Mouse (Mus musculus) liver, embryonic 16.5 days (tissue): ENCODE results near the gene Frmpd1. TPM values are rescaled to one million over a fixed set of nuclear protein-coding genes. Genes with fewer than 3 reads are reported as not detected.

Source experiments
- ATAC-seq: fragments of 200-750 bp; cut with Nextera tagmentation; 2 replicates; pipeline ENCODE4 v1.8.0; 2017; ENCODE audit warnings: low read depth, mild to moderate bottlenecking, moderate number of reproducible peaks, moderate library complexity
- H3K27ac ChIP-seq: fragments of 300-500 bp; sonication (generic); 2 replicates; pipeline ENCODE4 v1.5.1; 2014; ENCODE audit warnings: mild to moderate bottlenecking, low read length
- H3K27me3 ChIP-seq: fragments of 300-500 bp; sonication (generic); 2 replicates; pipeline ENCODE4 v1.6.1; 2014; ENCODE audit warnings: low read depth, low read length, mixed read lengths; ENCODE audit not compliant: control insufficient read depth, insufficient read depth
- H3K36me3 ChIP-seq: fragments of 300-500 bp; sonication (generic); 2 replicates; pipeline ENCODE4 v1.6.1; 2014; ENCODE audit warnings: mild to moderate bottlenecking; ENCODE audit not compliant: control insufficient read depth, insufficient read depth
- H3K4me1 ChIP-seq: fragments of 300-500 bp; sonication (generic); 2 replicates; pipeline ENCODE4 v1.6.1; 2014; ENCODE audit warnings: low read depth, low read length, mixed read lengths; ENCODE audit not compliant: control insufficient read depth
- H3K4me2 ChIP-seq: fragments of 300-500 bp; sonication (generic); 2 replicates; pipeline ENCODE4 v1.6.1; 2014; ENCODE audit warnings: low read depth, low read length, mixed read lengths
- H3K4me3 ChIP-seq: fragments of 300-500 bp; sonication (generic); 2 replicates; pipeline ENCODE4 v1.5.1; 2014; ENCODE audit warnings: low read depth, mild to moderate bottlenecking, low read length
- H3K9ac ChIP-seq: fragments of 300-500 bp; sonication (generic); 2 replicates; pipeline ENCODE4 v1.6.1; 2014; ENCODE audit warnings: low read depth, low read length
- H3K9me3 ChIP-seq: fragments of 300-500 bp; sonication (generic); replicated peaks from 2 replicates; pipeline ENCODE4 v1.6.1; 2016; ENCODE audit warnings: low read length; ENCODE audit not compliant: control insufficient read depth
- WGBS: fragments of 180-500 bp; shearing (Covaris S2); extraction: QIAGEN DNeasy Blood & Tissue Kit; methylation state at CpG from one replicate; pipeline ENCODE4 v1.1.7; 2014; ENCODE audit not compliant: insufficient replicate concordance; 5-methylcytosine and 5-hydroxymethylcytosine counted together
- polyA plus RNA-seq: library from polyadenylated mRNA; unstranded; fragments of >200 nt; fragmentation: Nextera tagmentation; extraction: Ambion mirVana; gene quantifications from 2 replicates; pipeline ENCODE4 v1.2.1, GENCODE M21; 2015

Frmpd1 gene
- polyA plus RNA-seq, 1 experiment from 2014 or later = 0.34 TPM

GRCm38 (mm10) chr4:45165477-45165876 lies 19.2 kb upstream of the Frmpd1 start:
- Histone ChIP-seq H3K36me3 (no peaks in the 10 kb centered on the region), H3K4me3 (no peak overlapping the region), H3K4me1 (no peaks in the 10 kb centered on the region), H3K9me3 (no peaks in the 10 kb centered on the region), H3K27me3 (no peaks in the 10 kb centered on the region), H3K4me2 (no peak overlapping the region), H3K9ac (no peak overlapping the region), H3K27ac (no peak overlapping the region)
- ATAC-seq = no peak
- WGBS = 68% methylated on average over 1 of the region's 1 CpGs

DNA sequence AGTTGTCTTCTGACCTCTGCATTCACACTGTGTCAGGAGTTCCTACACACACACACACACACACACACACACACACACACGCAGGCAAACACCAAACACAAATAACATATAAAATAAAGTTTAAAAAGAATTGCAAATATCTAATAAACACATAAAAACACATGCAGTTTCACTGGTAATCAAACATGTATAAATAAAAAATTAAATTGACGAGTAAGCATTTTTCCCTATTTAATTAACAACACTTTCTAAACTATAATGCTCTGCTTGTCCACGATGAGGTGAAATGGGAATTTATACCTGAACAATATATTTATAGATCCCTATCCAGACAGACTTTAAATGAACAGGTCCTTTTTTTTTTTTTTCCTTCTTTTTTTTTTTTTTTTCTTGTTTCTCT lies 18.7 kb upstream of the Frmpd1 start:
- ATAC-seq = no peak
- Histone ChIP-seq H3K27me3 (no peaks in the 10 kb centered on the region), H3K9ac (no peak overlapping the region), H3K36me3 (no peaks in the 10 kb centered on the region), H3K4me3 (no peak overlapping the region), H3K27ac (no peak overlapping the region), H3K9me3 (no peaks in the 10 kb centered on the region), H3K4me2 (no peak overlapping the region), H3K4me1 (no peaks in the 10 kb centered on the region)
- WGBS = 58% methylated on average over 3 of the region's 3 CpGs

- Histone ChIP-seq H3K4me3 (no peak overlapping the region), H3K9me3 (no peaks in the 10 kb centered on the region), H3K36me3 (no peaks in the 10 kb centered on the region), H3K27me3 (no peaks in the 10 kb centered on the region), H3K4me2 (no peak overlapping the region), H3K9ac (no peak overlapping the region), H3K27ac (no peak overlapping the region), H3K4me1 (no peaks in the 10 kb centered on the region)
- ATAC-seq = no peak
- 64% methylated on average over 9 of the region's 9 CpGs for WGBS
Observed at GRCm38 (mm10) chr4:45171340-45171739, 13.3 kb upstream of the Frmpd1 start.

DNA sequence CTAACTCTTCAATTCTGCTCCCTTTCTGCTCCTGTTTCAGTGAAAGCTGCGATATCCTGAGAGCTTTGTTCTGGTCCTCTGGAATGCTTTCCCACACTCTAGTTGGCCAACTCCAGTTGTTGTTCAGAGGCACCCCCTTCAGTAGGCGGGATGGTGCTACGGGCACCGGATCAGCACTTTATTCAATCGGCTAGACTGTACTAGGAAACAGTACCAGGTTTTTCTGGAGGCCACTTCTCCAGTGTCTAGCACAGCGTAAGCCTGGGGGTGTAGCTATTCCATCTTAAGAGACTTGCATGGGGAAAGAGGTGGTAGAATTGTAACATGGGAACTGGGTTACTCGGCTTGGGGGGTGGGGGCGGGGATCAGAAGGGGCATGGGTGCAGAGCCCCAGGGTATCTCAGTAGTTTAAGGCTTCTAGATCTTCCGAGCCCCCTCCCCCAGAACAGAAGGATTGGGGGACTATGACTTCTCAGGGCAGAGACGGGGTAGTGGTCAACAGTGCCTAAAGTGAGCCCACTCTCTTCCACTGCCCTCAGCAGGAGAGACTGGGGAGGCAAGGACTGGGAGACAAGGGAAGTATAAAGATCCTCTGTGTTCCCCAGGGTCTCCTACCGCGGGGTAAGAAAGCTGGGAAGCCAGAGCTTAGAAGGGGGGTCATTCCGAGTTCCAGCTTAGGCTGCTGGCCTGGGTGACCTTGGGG lies 706 bp upstream of the Frmpd1 start:
- Histone ChIP-seq H3K27ac (no peak overlapping the region), H3K4me1 (peaks cover 5% of the 10 kb centered on the region), H3K36me3 (no peaks in the 10 kb centered on the region), H3K9me3 (no peaks in the 10 kb centered on the region), H3K27me3 (peaks cover 52% of the 10 kb centered on the region), H3K4me2 (peak overlapping the region; percentile 85), H3K9ac (no peak overlapping the region), H3K4me3 (peak overlapping the region; percentile 56)
- WGBS = 26% methylated on average over 13 of the region's 13 CpGs
- no peak for ATAC-seq

GRCm38 (mm10) chr4:45185331-45185669 lies 625 bp downstream of the Frmpd1 start:
- H3K4me3 ChIP-seq = peak overlapping the region; percentile 56
- 0 out of 2 replicates have a peak overlapping the region, but pooled peaks have one; percentile 15 for H3K9ac ChIP-seq
- ATAC-seq = no peak
- H3K27me3 ChIP-seq = peaks cover 52% of the 10 kb centered on the region
- H3K4me1 ChIP-seq = peaks cover 5% of the 10 kb centered on the region
- peak overlapping the region; percentile 85 for H3K4me2 ChIP-seq
- H3K9me3 ChIP-seq = no peaks in the 10 kb centered on the region
- WGBS = 3% methylated on average over 10 of the region's 10 CpGs
- no peak overlapping the region for H3K27ac ChIP-seq
- H3K36me3 ChIP-seq = no peaks in the 10 kb centered on the region

- H3K9ac ChIP-seq = no peak overlapping the region
- no peak overlapping the region for H3K4me2 ChIP-seq
- H3K4me3 ChIP-seq = no peak overlapping the region
- no peaks in the 10 kb centered on the region for H3K9me3 ChIP-seq
- no peaks in the 10 kb centered on the region for H3K27me3 ChIP-seq
- no peaks in the 10 kb centered on the region for H3K36me3 ChIP-seq
- no peak overlapping the region for H3K27ac ChIP-seq
- no peak for ATAC-seq
- 37% methylated on average over 3 of the region's 3 CpGs for WGBS
- H3K4me1 ChIP-seq = no peaks in the 10 kb centered on the region
Observed at GRCm38 (mm10) chr4:45198296-45198695, 13.6 kb downstream of the Frmpd1 start.

DNA sequence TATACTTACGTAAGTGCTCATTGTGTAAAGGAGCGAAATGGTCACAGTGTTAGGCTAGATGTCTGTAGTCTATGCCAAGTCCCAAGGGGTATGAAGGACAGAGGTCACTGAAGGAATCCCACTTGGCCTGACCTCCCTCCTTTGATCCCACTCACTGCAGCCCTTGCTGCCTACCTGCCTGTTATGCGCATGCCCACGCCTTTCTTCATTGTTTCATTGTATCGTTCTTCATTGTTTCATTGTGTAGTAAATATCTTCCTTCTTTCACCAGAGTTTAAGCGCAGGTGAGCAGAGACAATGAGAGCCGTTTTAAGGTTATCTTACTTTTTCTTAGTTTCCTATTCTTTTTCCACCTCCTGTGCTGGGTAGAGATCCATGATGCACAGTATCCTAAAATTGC lies 18.6 kb downstream of the Frmpd1 start:
- H3K9me3 ChIP-seq = no peaks in the 10 kb centered on the region
- H3K4me1 ChIP-seq = no peaks in the 10 kb centered on the region
- H3K36me3 ChIP-seq = no peaks in the 10 kb centered on the region
- no peak overlapping the region for H3K4me2 ChIP-seq
- no peak overlapping the region for H3K4me3 ChIP-seq
- H3K27ac ChIP-seq = no peak overlapping the region
- ATAC-seq = no peak
- H3K27me3 ChIP-seq = no peaks in the 10 kb centered on the region
- 76% methylated on average over 7 of the region's 7 CpGs for WGBS
- no peak overlapping the region for H3K9ac ChIP-seq

DNA sequence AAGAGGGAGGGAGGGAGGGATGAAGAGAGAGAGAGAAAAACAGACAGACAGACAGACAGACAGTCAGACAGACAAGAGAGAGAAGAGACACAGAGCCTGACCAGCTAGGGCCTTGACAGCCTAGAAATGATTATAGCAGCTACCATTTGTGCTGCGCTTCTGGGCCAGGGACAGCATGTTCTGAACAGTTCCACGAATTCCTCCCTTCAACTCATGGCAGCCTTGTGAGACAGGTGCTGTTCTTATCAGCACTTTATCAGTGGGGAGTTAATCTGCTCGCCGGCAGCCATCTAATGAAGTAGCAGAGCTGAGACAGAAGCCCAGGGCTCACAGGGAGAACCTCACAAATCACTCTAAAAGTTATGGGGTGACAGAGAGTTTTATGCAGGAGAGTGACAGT lies 22.8 kb downstream of the Frmpd1 start:
- no peaks in the 10 kb centered on the region for H3K36me3 ChIP-seq
- no peak overlapping the region for H3K9ac ChIP-seq
- no peak overlapping the region for H3K4me3 ChIP-seq
- H3K4me2 ChIP-seq = no peak overlapping the region
- no peaks in the 10 kb centered on the region for H3K9me3 ChIP-seq
- H3K27ac ChIP-seq = no peak overlapping the region
- WGBS = 48% methylated on average over 4 of the region's 4 CpGs
- H3K27me3 ChIP-seq = no peaks in the 10 kb centered on the region
- no peaks in the 10 kb centered on the region for H3K4me1 ChIP-seq
- no peak for ATAC-seq

DNA sequence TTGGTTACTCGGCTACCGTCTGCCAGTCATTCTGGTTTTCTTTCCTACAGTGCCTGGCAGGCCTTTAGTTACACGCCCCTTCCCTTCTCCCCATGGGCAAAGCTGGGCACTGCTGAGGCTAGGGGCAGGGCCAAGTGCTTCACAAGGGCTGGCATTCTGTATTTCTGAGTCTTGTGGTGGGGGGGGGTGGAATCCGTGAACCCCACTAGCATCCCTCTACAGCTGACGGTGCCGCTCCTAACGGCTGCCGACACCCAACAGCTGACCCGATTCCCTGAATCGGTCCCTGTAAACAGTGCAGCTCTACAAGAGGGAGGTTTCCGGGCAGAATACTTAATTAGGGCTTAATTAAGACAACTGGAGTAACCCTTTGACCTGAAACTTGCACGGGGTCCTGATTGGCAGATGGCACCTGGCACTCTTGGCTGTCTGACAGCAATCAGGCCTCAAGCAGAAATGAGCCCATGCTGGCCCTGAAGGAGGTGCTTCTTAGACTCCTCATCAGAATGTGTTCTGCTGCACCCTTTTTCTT lies 24.2 kb downstream of the Frmpd1 start:
- H3K27ac ChIP-seq = no peak overlapping the region
- H3K27me3 ChIP-seq = no peaks in the 10 kb centered on the region
- H3K4me3 ChIP-seq = no peak overlapping the region
- no peaks in the 10 kb centered on the region for H3K4me1 ChIP-seq
- no peak overlapping the region for H3K4me2 ChIP-seq
- H3K36me3 ChIP-seq = no peaks in the 10 kb centered on the region
- no peak overlapping the region for H3K9ac ChIP-seq
- ATAC-seq = no peak
- WGBS = 72% methylated on average over 12 of the region's 12 CpGs
- H3K9me3 ChIP-seq = no peaks in the 10 kb centered on the region
